Mouse (Mus musculus) forebrain, embryonic 11.5 days (tissue): ENCODE results near the gene Lrrc49. TPM values are rescaled to one million over a fixed set of nuclear protein-coding genes. Genes with fewer than 3 reads are reported as not detected.

Experiments
- ATAC-seq: fragments of 200-750 bp; cut with Nextera tagmentation; replicated peaks from 2 replicates; pipeline ENCODE4 v1.8.0; 2017; ENCODE audit warnings: moderate TSS enrichment; ENCODE audit not compliant: low FRiP score
- DNase-seq: peaks from one replicate; pipeline ENCODE4 v3.0.0-alpha.2; 2017; ENCODE audit warnings: low spot score
- H3K27ac ChIP-seq: fragments of 300-500 bp; sonication (generic); 2 replicates; pipeline ENCODE4 v1.5.1; 2014; ENCODE audit warnings: low read depth, low read length
- H3K27me3 ChIP-seq: fragments of 300-500 bp; sonication (generic); 2 replicates; pipeline ENCODE4 v1.6.1; 2014; ENCODE audit warnings: mild to moderate bottlenecking, low read length, mixed read lengths; ENCODE audit not compliant: control insufficient read depth, insufficient read depth
- H3K36me3 ChIP-seq: fragments of 300-500 bp; sonication (generic); 2 replicates; pipeline ENCODE4 v1.6.1; 2014; ENCODE audit warnings: mild to moderate bottlenecking, low read length, moderate library complexity, mixed read lengths; ENCODE audit not compliant: control insufficient read depth, insufficient read depth
- H3K4me1 ChIP-seq: fragments of 300-500 bp; sonication (generic); replicated peaks from 2 replicates; pipeline ENCODE4 v1.6.1; 2014; ENCODE audit warnings: low read length, mixed read lengths; ENCODE audit not compliant: control insufficient read depth, insufficient read depth
- H3K4me2 ChIP-seq: fragments of 300-500 bp; sonication (generic); 2 replicates; pipeline ENCODE4 v1.6.1; 2014; ENCODE audit warnings: low read depth, mild to moderate bottlenecking, low read length, moderate library complexity, mixed read lengths; ENCODE audit not compliant: severe bottlenecking
- H3K4me3 ChIP-seq: fragments of 300-500 bp; sonication (generic); 2 replicates; pipeline ENCODE4 v1.5.1; 2014; ENCODE audit warnings: low read depth, low read length
- H3K9ac ChIP-seq: fragments of 300-500 bp; sonication (generic); 2 replicates; pipeline ENCODE4 v1.6.1; 2014; ENCODE audit warnings: low read length
- H3K9me3 ChIP-seq: fragments of 300-500 bp; sonication (generic); 2 replicates; pipeline ENCODE4 v1.6.1; 2016; ENCODE audit warnings: low read length, mixed read lengths; ENCODE audit not compliant: control insufficient read depth
- WGBS: fragments of 180-500 bp; shearing (Covaris S2); extraction: QIAGEN DNeasy Blood & Tissue Kit; methylation state at CpG from one replicate; pipeline ENCODE4 v1.1.7; 2014; 5-methylcytosine and 5-hydroxymethylcytosine counted together
- polyA plus RNA-seq: library from polyadenylated mRNA; unstranded; fragments of >200 nt; fragmentation: Nextera tagmentation; extraction: Ambion mirVana; gene quantifications from 2 replicates; pipeline ENCODE4 v1.2.1, GENCODE M21; 2014

Lrrc49 gene
- polyA plus RNA-seq, 1 experiment from 2014 or later = 49.2 TPM

- H3K4me1 ChIP-seq = peaks cover 2% of the 10 kb centered on the region; the same call in 1 of the 2 replicates
- H3K9me3 ChIP-seq = no peaks in the 10 kb centered on the region
- H3K27me3 ChIP-seq = no peaks in the 10 kb centered on the region
- no peak overlapping the region for H3K27ac ChIP-seq
- H3K9ac ChIP-seq = no peak overlapping the region
- WGBS = 90% methylated on average over 10 of the region's 10 CpGs
- H3K4me2 ChIP-seq = no peak overlapping the region
- no peak for ATAC-seq
- no peak overlapping the region for H3K4me3 ChIP-seq
- no peaks in the 10 kb centered on the region for H3K36me3 ChIP-seq
- DNase-seq = no peak
These were observed 86.0 kb downstream of the Lrrc49 start for GRCm38 (mm10) chr9:60601936-60602335.

- no peaks in the 10 kb centered on the region for H3K36me3 ChIP-seq
- H3K9ac ChIP-seq = no peak overlapping the region
- DNase-seq = no peak
- H3K9me3 ChIP-seq = no peaks in the 10 kb centered on the region
- peaks cover 2% of the 10 kb centered on the region; the same call in 1 of the 2 replicates for H3K4me1 ChIP-seq
- no peak overlapping the region for H3K27ac ChIP-seq
- H3K4me2 ChIP-seq = no peak overlapping the region
- no peak overlapping the region for H3K4me3 ChIP-seq
- no peak for ATAC-seq
- no peaks in the 10 kb centered on the region for H3K27me3 ChIP-seq
- WGBS = 86% methylated on average over 4 of the region's 4 CpGs
These were observed 87.7 kb downstream of the Lrrc49 start for GRCm38 (mm10) chr9:60600273-60600672.

- no peaks in the 10 kb centered on the region for H3K9me3 ChIP-seq
- H3K4me1 ChIP-seq = peaks cover 2% of the 10 kb centered on the region; the same call in 1 of the 2 replicates
- DNase-seq (no peak), ATAC-seq (no peak)
- 75% methylated on average over 2 of the region's 2 CpGs for WGBS
- no peak overlapping the region for H3K9ac ChIP-seq
- H3K4me3 ChIP-seq = no peak overlapping the region
- no peaks in the 10 kb centered on the region for H3K36me3 ChIP-seq
- H3K27ac ChIP-seq = no peak overlapping the region
- no peak overlapping the region for H3K4me2 ChIP-seq
- H3K27me3 ChIP-seq = no peaks in the 10 kb centered on the region
These were observed 88.5 kb downstream of the Lrrc49 start for GRCm38 (mm10) chr9:60599489-60599888.

- Histone ChIP-seq H3K4me3 (no peak overlapping the region), H3K27ac (no peak overlapping the region), H3K36me3 (peaks cover 5% of the 10 kb centered on the region; the same call in 1 of the 2 replicates), H3K27me3 (no peaks in the 10 kb centered on the region), H3K9ac (no peak overlapping the region), H3K4me2 (no peak overlapping the region), H3K4me1 (peaks cover 2% of the 10 kb centered on the region; the same call in 1 of the 2 replicates), H3K9me3 (no peaks in the 10 kb centered on the region)
- 85% methylated on average over 7 of the region's 7 CpGs for WGBS
- DNase-seq (no peak), ATAC-seq (no peak)
These were observed 92.6 kb downstream of the Lrrc49 start for GRCm38 (mm10) chr9:60595406-60595805.

GRCm38 (mm10) chr9:60592974-60593373 is 95.0 kb downstream of the Lrrc49 start:
- Histone ChIP-seq H3K36me3 (peaks cover 5% of the 10 kb centered on the region; the same call in 1 of the 2 replicates), H3K27ac (no peak overlapping the region), H3K4me2 (no peak overlapping the region), H3K9ac (no peak overlapping the region), H3K4me3 (no peak overlapping the region), H3K4me1 (no peaks in the 10 kb centered on the region), H3K9me3 (no peaks in the 10 kb centered on the region), H3K27me3 (no peaks in the 10 kb centered on the region)
- DNase-seq (no peak), ATAC-seq (no peak)
- WGBS = 90% methylated on average over 6 of the region's 6 CpGs

- Histone ChIP-seq H3K4me2 (no peak overlapping the region), H3K27me3 (no peaks in the 10 kb centered on the region), H3K27ac (no peak overlapping the region), H3K9me3 (no peaks in the 10 kb centered on the region), H3K4me1 (no peaks in the 10 kb centered on the region), H3K4me3 (no peak overlapping the region), H3K9ac (no peak overlapping the region), H3K36me3 (peaks cover 5% of the 10 kb centered on the region; the same call in 1 of the 2 replicates)
- WGBS = 86% methylated on average over 5 of the region's 5 CpGs
- ATAC-seq (no peak), DNase-seq (no peak)
These were observed 95.6 kb downstream of the Lrrc49 start for GRCm38 (mm10) chr9:60592363-60592762.

GRCm38 (mm10) chr9:60590871-60591624 is 96.9 kb downstream of the Lrrc49 start:
- ATAC-seq = no peak
- Histone ChIP-seq H3K27me3 (no peaks in the 10 kb centered on the region), H3K36me3 (peaks cover 10% of the 10 kb centered on the region; the same call in 1 of the 2 replicates), H3K9ac (no peak overlapping the region), H3K4me3 (no peak overlapping the region), H3K4me2 (no peak overlapping the region), H3K4me1 (no peaks in the 10 kb centered on the region), H3K27ac (no peak overlapping the region), H3K9me3 (no peaks in the 10 kb centered on the region)
- WGBS = 94% methylated on average over 8 of the region's 8 CpGs
- no peak for DNase-seq

GRCm38 (mm10) chr9:60588914-60589313 is 99.0 kb downstream of the Lrrc49 start:
- H3K4me3 ChIP-seq = no peak overlapping the region
- ATAC-seq (no peak), DNase-seq (no peak)
- no peaks in the 10 kb centered on the region for H3K9me3 ChIP-seq
- 90% methylated on average over 10 of the region's 10 CpGs for WGBS
- H3K4me1 ChIP-seq = no peaks in the 10 kb centered on the region
- H3K27me3 ChIP-seq = no peaks in the 10 kb centered on the region
- H3K9ac ChIP-seq = no peak overlapping the region
- no peak overlapping the region for H3K27ac ChIP-seq
- H3K4me2 ChIP-seq = no peak overlapping the region
- peaks cover 10% of the 10 kb centered on the region; the same call in 1 of the 2 replicates for H3K36me3 ChIP-seq

GRCm38 (mm10) chr9:60586920-60587319 is 101.0 kb downstream of the Lrrc49 start:
- WGBS = 89% methylated on average over 3 of the region's 3 CpGs
- no peak overlapping the region for H3K27ac ChIP-seq

More at GRCm38 (mm10) chr9:60586920-60587319, 101.0 kb downstream of the Lrrc49 start:
- Histone ChIP-seq H3K4me3 (no peak overlapping the region), H3K4me1 (no peaks in the 10 kb centered on the region), H3K4me2 (no peak overlapping the region), H3K9ac (no peak overlapping the region), H3K9me3 (no peaks in the 10 kb centered on the region), H3K27me3 (no peaks in the 10 kb centered on the region), H3K36me3 (peaks cover 7% of the 10 kb centered on the region; the same call in 1 of the 2 replicates)
- ATAC-seq (no peak), DNase-seq (no peak)
